Mouse (Mus musculus): ENCODE results near the gene Crbn. TPM values are rescaled to one million over a fixed set of nuclear protein-coding genes. Genes with fewer than 3 reads are reported as not detected.
A peak's percentile ranks its signal among the peaks of the same experiment; 100 is the strongest.

Gene Crbn
- total RNA-seq (2021): 10 to 100 TPM; 55.2 to 63.1 TPM
- long read RNA-seq, experiment 1, transcript Crbn-201 (11 exons, 2,072 nt): minor isoform, 8 of 25 reads
- long read RNA-seq, experiment 1, transcript Crbn-202 (11 exons, 2,084 nt): major isoform, 16 of 25 reads
- long read RNA-seq, experiment 1, partial matches to known transcripts: 0 of 25 reads
- long read RNA-seq, experiment 1, other reads (novel, unspliced or antisense): 1 of 25 reads
- long read RNA-seq, experiment 2, transcript Crbn-202 (11 exons, 2,084 nt): major isoform, 57 of 93 reads
- long read RNA-seq, experiment 2, transcript Crbn-205 (1 exons, 2,898 nt): minor isoform, 6 of 93 reads
- long read RNA-seq, experiment 2, transcript Crbn-201 (11 exons, 2,072 nt): minor isoform, 22 of 93 reads
- long read RNA-seq, experiment 2, partial matches to known transcripts: 2 of 93 reads
- long read RNA-seq, experiment 2, other reads (novel, unspliced or antisense): 4 of 93 reads

GRCm38 (mm10) chr6:106799333-106800226 lies at the start of gene Crbn:
Gene Crbn, minus strand, starts transcription at chr6:106800077.
- peak; percentile 96 to 98 for DNase-seq (ENCODE audit: low spot score in 2 of 2)

- DNase-seq (ENCODE audit: low spot score in 2 of 2): no peak
Observed at GRCm38 (mm10) chr6:106840181-106840580, 40.3 kb upstream of the Crbn start.

GRCm38 (mm10) chr6:106838053-106838452 lies 38.2 kb upstream of the Crbn start:
- DNase-seq (ENCODE audit: low spot score in 2 of 2): no peak

GRCm38 (mm10) chr6:106835316-106835715 lies 35.4 kb upstream of the Crbn start:
- no peak for DNase-seq (ENCODE audit: low spot score in 2 of 2)

- DNase-seq (ENCODE audit: low spot score in 2 of 2): no peak
Observed at GRCm38 (mm10) chr6:106822329-106822728, 22.5 kb upstream of the Crbn start.

- DNase-seq (ENCODE audit: low spot score in 2 of 2): no peak
Observed at GRCm38 (mm10) chr6:106820566-106820965, 20.7 kb upstream of the Crbn start.

- no peak for DNase-seq (ENCODE audit: low spot score in 2 of 2)
Observed at GRCm38 (mm10) chr6:106819906-106820305, 20.0 kb upstream of the Crbn start.

GRCm38 (mm10) chr6:106819246-106819645 lies 19.4 kb upstream of the Crbn start:
- no peak for DNase-seq (ENCODE audit: low spot score in 2 of 2)

- DNase-seq (ENCODE audit: low spot score in 2 of 2): no peak
Observed at GRCm38 (mm10) chr6:106810686-106811085, 10.8 kb upstream of the Crbn start.

GRCm38 (mm10) chr6:106809161-106809560 lies 9.3 kb upstream of the Crbn start:
- no peak for DNase-seq (ENCODE audit: low spot score in 2 of 2)

GRCm38 (mm10) chr6:106804904-106805303 lies 5.0 kb upstream of the Crbn start:
- no peak for DNase-seq (ENCODE audit: low spot score in 2 of 2)

- DNase-seq (ENCODE audit: low spot score in 2 of 2): no peak
Observed at GRCm38 (mm10) chr6:106800227-106800557, 315 bp upstream of the Crbn start.

GRCm38 (mm10) chr6:106794094-106794814 lies 5.6 kb downstream of the Crbn start:
- no peak for DNase-seq (ENCODE audit: low spot score in 2 of 2)

- no peak for DNase-seq (ENCODE audit: low spot score in 2 of 2)
Observed at GRCm38 (mm10) chr6:106793621-106794020, 6.3 kb downstream of the Crbn start.

GRCm38 (mm10) chr6:106793088-106793487 lies 6.8 kb downstream of the Crbn start:
- DNase-seq (ENCODE audit: low spot score in 2 of 2): no peak

- no peak for DNase-seq (ENCODE audit: low spot score in 2 of 2)
Observed at GRCm38 (mm10) chr6:106792486-106792885, 7.4 kb downstream of the Crbn start.

- DNase-seq (ENCODE audit: low spot score in 2 of 2): no peak
Observed at GRCm38 (mm10) chr6:106791429-106791828, 8.4 kb downstream of the Crbn start.

GRCm38 (mm10) chr6:106787138-106787537 lies 12.7 kb downstream of the Crbn start:
- no peak for DNase-seq (ENCODE audit: low spot score in 2 of 2)

- DNase-seq (ENCODE audit: low spot score in 2 of 2): no peak
Observed at GRCm38 (mm10) chr6:106770046-106770445, 29.8 kb downstream of the Crbn start.

- no peak for DNase-seq (ENCODE audit: low spot score in 2 of 2)
Observed at GRCm38 (mm10) chr6:106769290-106769866, 30.5 kb downstream of the Crbn start.

Measured in adrenal gland, adult 18-20 months (tissue).